Mouse (Mus musculus): Measurements from ENCODE around the gene Pax3.

The Pax3 gene

DNA sequence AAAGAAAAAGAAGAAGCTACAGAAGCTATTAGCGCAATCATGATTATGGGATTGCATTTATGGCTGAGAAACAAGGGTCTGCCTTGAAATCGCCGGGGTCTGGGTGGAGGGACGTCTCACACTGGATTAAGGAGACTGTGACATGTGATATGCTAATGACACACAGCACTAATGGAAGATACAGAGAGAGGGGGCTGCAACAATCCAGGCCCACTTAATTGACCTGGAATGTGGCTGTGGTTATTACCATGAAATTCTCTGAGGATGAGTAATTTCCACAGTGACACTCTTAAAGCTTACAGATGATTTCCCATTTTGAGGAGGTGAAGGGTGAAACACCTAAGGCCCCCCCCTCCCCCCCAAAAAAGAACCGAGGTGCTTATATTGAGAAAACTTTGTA is 136.1 kb downstream of the Pax3 start:
- DNase-seq (ENCODE audit: low read depth) = no peak

GRCm38 (mm10) chr1:78057939-78058338 is 139.0 kb downstream of the Pax3 start:
- peak; percentile 94 for DNase-seq (ENCODE audit: low read depth)

DNA sequence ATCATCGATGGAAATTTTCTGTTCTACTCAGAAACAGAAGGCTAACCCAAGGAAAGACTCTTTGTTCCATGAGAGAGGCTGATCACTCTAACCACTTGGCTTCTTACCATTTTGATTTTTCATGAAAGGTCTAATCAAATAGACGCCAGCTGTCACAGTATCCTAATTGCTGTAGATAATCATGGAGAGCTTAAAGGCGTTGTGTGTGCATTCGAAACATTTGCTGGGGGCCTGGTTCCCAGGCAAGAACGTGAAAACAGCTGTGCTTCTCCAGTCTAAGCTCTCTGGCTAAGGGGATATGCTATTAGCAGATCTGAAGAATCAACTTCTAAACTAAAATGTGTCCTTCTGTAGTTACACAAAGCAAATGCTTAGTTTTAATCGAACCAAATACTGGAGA is 143.3 kb downstream of the Pax3 start:
- DNase-seq (ENCODE audit: low read depth) = no peak
